Mouse (Mus musculus) C3H10T1/2 (cell line): Measurements from ENCODE around the gene Ldah. TPM values are rescaled to one million over a fixed set of nuclear protein-coding genes. Genes with fewer than 3 reads are reported as not detected.

Experiments used
- polyA plus RNA-seq, 2 experiments: library from polyadenylated mRNA; unstranded; fragments of >200 nt; fragmentation: generic; extraction: Trizol; gene quantifications; one replicate each; pipeline ENCODE4 v1.2.1; 2012; ENCODE audit warnings: missing spikeins in 2 of 2

Ldah gene
- 10 to 100 TPM in 1 of 2 experiments, 1 to 10 TPM in 1; 7.5 to 24.0 TPM for polyA plus RNA-seq

DNA sequence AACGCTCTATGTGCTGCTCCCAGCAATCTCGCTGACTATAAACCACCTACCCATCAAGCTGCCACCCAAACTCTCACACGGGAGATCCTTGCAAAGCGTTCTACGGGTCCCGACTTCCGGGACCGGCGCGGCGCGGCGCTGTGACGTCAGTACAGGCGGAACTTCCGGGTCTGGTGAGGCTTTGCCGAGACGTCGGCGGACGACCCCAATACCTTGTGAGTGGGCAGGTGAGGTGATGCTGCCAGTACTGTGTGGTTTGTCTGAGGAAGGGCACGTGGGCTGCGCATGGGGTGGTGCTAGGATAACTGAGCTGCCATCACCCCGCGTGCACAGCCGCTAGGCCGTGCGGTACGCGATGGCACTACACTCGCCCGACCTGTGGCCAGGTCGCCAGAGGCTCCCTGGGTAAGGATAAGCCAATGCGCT, at the start of gene Ldah:
TSS of gene Ldah (plus strand) at position 130 of the 426 bp plus-strand sequence.

DNA sequence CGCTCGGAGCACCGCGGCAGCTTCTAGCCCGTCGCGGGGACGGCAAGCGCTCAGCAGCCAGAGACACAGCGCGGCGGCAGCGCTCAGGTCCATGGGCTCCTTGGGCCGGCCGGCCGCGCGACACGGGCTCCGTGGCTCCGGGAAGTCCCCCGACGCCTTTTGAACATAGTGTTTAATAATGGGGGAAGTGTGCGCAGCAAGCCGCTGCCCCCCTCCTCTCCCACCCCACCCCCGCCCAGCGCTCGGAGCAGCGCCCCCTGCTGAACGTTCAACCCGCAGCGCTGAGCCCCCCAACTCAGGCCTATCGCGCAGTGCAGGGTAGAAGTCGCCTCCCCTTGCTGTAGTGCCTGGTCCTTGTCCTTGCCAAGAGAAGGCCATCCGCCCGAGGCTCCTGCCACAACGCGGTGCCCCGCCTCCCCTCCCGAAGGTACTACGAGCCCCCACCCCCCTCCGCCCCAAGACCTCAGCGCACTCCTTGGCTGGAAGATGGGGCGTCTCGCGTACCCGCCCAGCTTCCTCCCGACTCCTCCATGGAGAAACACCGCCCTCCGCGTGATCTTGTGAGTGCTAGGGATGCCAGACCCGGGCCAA, 94.0 kb downstream of the Ldah start, which contains the start of gene Gdf7:
TSS of gene Gdf7 (minus strand) at position 114 of the 591 bp plus-strand sequence.

GRCm38 (mm10) chr12:8313270-8313771, 105.4 kb downstream of the Ldah start, which contains the start of gene Hs1bp3:
Gene Hs1bp3 (plus strand): TSS chr12:8313432.

Other genes starting within 250 kb of the Ldah start
- not detected for gene Apob, start 230.5 kb upstream of the Ldah start, polyA plus RNA-seq
- under 1 TPM in 1 of 2 experiments, not detected in 1; 0.04 TPM for gene Gdf7, start 93.8 kb downstream of the Ldah start, polyA plus RNA-seq
- gene Hs1bp3, start 105.3 kb downstream of the Ldah start, polyA plus RNA-seq, result 10 to 100 TPM; 11.5 to 25.9 TPM